In genomic region chr3:142743973-142744898, GRCm38 (mm10) we compare ENCODE assay signal across 8 mouse cellular contexts. TPM values are rescaled to one million over a fixed set of nuclear protein-coding genes. Genes with fewer than 3 reads are reported as not detected.
DNase-seq lines count a peak whose midpoint lies in the region; ATAC-seq lines count a peak whose summit lies in the region.

No protein-coding gene starts in this region.

- no peaks in the 10 kb centered on the region for H3K4me1 ChIP-seq in lung, embryonic 15.5 days

- no peak overlapping the region for H3K27ac ChIP-seq in lung, embryonic 15.5 days

- no peaks in the 10 kb centered on the region for H3K27me3 ChIP-seq in lung, embryonic 15.5 days

- intact Hi-C loops in left cerebral cortex, postnatal 4 days (cut with DNase I): no loop called here

- 60% methylated on average over 21 of the region's 21 CpGs for WGBS in lung, embryonic 15.5 days

- no peaks in the 10 kb centered on the region for H3K9me3 ChIP-seq in lung, embryonic 15.5 days

- H3K36me3 ChIP-seq in lung, embryonic 15.5 days: no peaks in the 10 kb centered on the region

- no peak overlapping the region for H3K4me3 ChIP-seq in lung, embryonic 15.5 days

- no peak overlapping the region for H3K4me2 ChIP-seq in lung, embryonic 15.5 days

- H3K9ac ChIP-seq in lung, embryonic 15.5 days: no peak overlapping the region

- peak; percentile 24 for DNase-seq in left cerebral cortex, postnatal 4 days
- no peak for DNase-seq in left cerebral cortex, adult 9 months (ENCODE audit: low spot score in 2 of 2)
- peak; percentile 58 for DNase-seq in adrenal gland, postnatal 10 days
- peak; percentile 72 for DNase-seq in kidney, adult 11 months
- peak; percentile 34 for DNase-seq in retina, postnatal 7 days (ENCODE audit: low read depth, low spot score)
- DNase-seq in urinary bladder, postnatal 4 days (ENCODE audit: low spot score in 2 of 2): no peak

- ATAC-seq in erythroblast, adult 5-6 weeks (replicated peaks; ENCODE audit: low FRiP score, poor library complexity, severe bottlenecking): peak; percentile 82
- ATAC-seq in lung, embryonic 15.5 days (ENCODE audit: borderline replicate concordance, extremely low read depth, low FRiP score, low TSS enrichment): peak; percentile 19; the same call in 1 of the 2 replicates

RNA-seq across cellular contexts. Expression of gene Gtf2b, which starts 20.6 kb away (rescaled TPM):
- 10 to 100 TPM; 32.3 to 32.9 TPM for total RNA-seq in left cerebral cortex, postnatal 4 days (2021)
- total RNA-seq in adrenal gland, postnatal 10 days (2021): 10 to 100 TPM; 46.9 to 56.3 TPM
- 33.0 and 35.5 TPM in 2 replicates for total RNA-seq in erythroblast, adult 5-6 weeks (2015; ENCODE audit: low replicate concordance)
- 35.1 and 48.7 TPM in 2 replicates for total RNA-seq in erythroblast, adult 5-6 weeks (2017; ENCODE audit: low replicate concordance)
- polyA plus RNA-seq in lung, embryonic 15.5 days (2015; fragmentation: Nextera tagmentation; extraction: Ambion mirVana): 83.3 and 86.5 TPM in 2 replicates

RNA-seq across cellular contexts. Expression of gene Kyat3, which starts 43.4 kb away (rescaled TPM):
- 1 to 10 TPM; 2.8 to 3.3 TPM for total RNA-seq in left cerebral cortex, postnatal 4 days (2021)
- total RNA-seq in adrenal gland, postnatal 10 days (2021): 10 to 100 TPM; 52.7 to 92.9 TPM
- 0.19 and 9.4 TPM in 2 replicates for total RNA-seq in erythroblast, adult 5-6 weeks (2015; ENCODE audit: low replicate concordance)
- total RNA-seq in erythroblast, adult 5-6 weeks (2017; ENCODE audit: low replicate concordance): 0.51 and 2.5 TPM in 2 replicates
- polyA plus RNA-seq in lung, embryonic 15.5 days (2015; fragmentation: Nextera tagmentation; extraction: Ambion mirVana): 15.6 and 16.1 TPM in 2 replicates

Comparison
In these comparisons a context has a peak if more than half of its experiments do, and no peak if none do; other contexts are left out.
1. DNase-seq: peak in left cerebral cortex, postnatal 4 days (single experiment), adrenal gland, postnatal 10 days (single experiment), kidney, adult 11 months (single experiment) and retina, postnatal 7 days (single experiment); none in left cerebral cortex, adult 9 months (0 of 2) and urinary bladder, postnatal 4 days (0 of 2).
2. RNA of gene Kyat3, which starts 43.4 kb away (total RNA-seq): 52.7 to 92.9 TPM in adrenal gland, postnatal 10 days; 2.8 to 3.3 TPM in left cerebral cortex, postnatal 4 days and 0.19 to 9.4 TPM in erythroblast, adult 5-6 weeks; every median in the first group is over 4 times any median in the second.